Mouse (Mus musculus) T-helper 2 cell (primary cell): Measurements from ENCODE around the gene Ddx54.

Experiments used
- in situ Hi-C: fragments of 300-600 bp; cut with MboI, MseI; formaldehyde crosslinking; loops from one replicate; pipeline ENCODE4 v1.15.1; 2025; ENCODE audit warnings: high pct_unique_total_duplicates

The Ddx54 gene

GRCm38 (mm10) chr5:120677516-120677915 lies 65.0 kb downstream of the Ddx54 start:
- in situ Hi-C loops: loop anchor here (5.0 kb wide), 1 partner anchor 35 kb away; the partner anchor contains the start of gene Dtx1
